Mouse (Mus musculus) megakaryocyte, embryonic 14.5 days (primary cell): Measurements from ENCODE around the gene Lrrn4cl. TPM values are rescaled to one million over a fixed set of nuclear protein-coding genes. Genes with fewer than 3 reads are reported as not detected.

Source experiments
- H3K27me3 ChIP-seq: replicated peaks from 2 replicates; pipeline ENCODE3; 2012; ENCODE audit warnings: inconsistent platforms
- H3K36me3 ChIP-seq: replicated peaks from 2 replicates; pipeline ENCODE3; 2012; ENCODE audit warnings: low read length, inconsistent platforms, mixed read lengths
- H3K4me1 ChIP-seq: 2 replicates; pipeline ENCODE4 v1.6.1; 2012; ENCODE audit warnings: inconsistent platforms
- H3K4me3 ChIP-seq: replicated peaks from 2 replicates; pipeline ENCODE3; 2012; ENCODE audit warnings: moderate library complexity, mild to moderate bottlenecking, inconsistent platforms
- H3K9me3 ChIP-seq: 2 replicates; pipeline ENCODE4 v1.6.1; 2012; ENCODE audit warnings: inconsistent platforms
- FLI1 ChIP-seq: IDR thresholded peaks from 2 replicates; pipeline ENCODE4 v1.6.1; 2012; ENCODE audit warnings: low read length, inconsistent platforms, mixed read lengths
- GATA1 ChIP-seq: IDR thresholded peaks from 3 replicates; pipeline ENCODE4 v1.6.1; 2012; ENCODE audit warnings: mixed read lengths, low read length, inconsistent platforms, borderline replicate concordance
- polyA plus RNA-seq: library from polyadenylated mRNA; stranded (reverse); fragments of >175 nt; gene quantifications from 2 replicates; pipeline ENCODE4 v1.2.3, GENCODE M21; 2012; ENCODE audit warnings: low replicate concordance; ENCODE audit not compliant: insufficient read depth

Lrrn4cl gene
- 0.23 TPM in 1 of 2 replicates, not detected in the other for polyA plus RNA-seq

DNA sequence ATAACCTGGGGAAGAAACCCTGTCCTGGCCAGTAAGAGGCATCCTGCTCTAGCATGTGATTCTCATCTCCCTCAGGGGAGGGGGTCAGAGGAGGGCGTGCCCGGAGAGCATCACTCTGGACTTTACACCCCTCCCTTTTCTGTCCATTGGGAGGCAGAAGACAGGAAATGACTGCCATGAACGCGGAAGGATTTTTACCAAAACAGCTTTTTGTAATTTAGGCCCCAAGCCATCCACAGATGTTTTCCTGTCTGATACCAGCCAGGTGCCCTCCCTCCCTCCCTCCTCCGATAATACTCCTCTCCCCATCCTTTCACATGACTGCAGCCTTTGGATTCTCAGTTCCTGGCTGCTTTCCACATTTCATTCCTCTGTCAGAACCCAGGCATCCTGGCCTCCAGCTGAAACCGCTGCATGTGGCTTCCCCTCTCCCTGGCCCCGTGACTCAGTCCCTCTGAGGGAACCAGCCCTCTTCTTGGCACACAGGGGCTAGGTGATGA, at the start of gene Lrrn4cl:
TSS of gene Lrrn4cl (plus strand) at position 367 of the 500 bp plus-strand sequence.
- Histone ChIP-seq H3K4me1 (peaks cover 19% of the 10 kb centered on the region), H3K36me3 (peaks cover 40% of the 10 kb centered on the region), H3K27me3 (peaks cover 2% of the 10 kb centered on the region), H3K9me3 (no peaks in the 10 kb centered on the region), H3K4me3 (no peak within 1 kb of the TSS)
- TF ChIP-seq FLI1 (no peak), GATA1 (no peak)

DNA sequence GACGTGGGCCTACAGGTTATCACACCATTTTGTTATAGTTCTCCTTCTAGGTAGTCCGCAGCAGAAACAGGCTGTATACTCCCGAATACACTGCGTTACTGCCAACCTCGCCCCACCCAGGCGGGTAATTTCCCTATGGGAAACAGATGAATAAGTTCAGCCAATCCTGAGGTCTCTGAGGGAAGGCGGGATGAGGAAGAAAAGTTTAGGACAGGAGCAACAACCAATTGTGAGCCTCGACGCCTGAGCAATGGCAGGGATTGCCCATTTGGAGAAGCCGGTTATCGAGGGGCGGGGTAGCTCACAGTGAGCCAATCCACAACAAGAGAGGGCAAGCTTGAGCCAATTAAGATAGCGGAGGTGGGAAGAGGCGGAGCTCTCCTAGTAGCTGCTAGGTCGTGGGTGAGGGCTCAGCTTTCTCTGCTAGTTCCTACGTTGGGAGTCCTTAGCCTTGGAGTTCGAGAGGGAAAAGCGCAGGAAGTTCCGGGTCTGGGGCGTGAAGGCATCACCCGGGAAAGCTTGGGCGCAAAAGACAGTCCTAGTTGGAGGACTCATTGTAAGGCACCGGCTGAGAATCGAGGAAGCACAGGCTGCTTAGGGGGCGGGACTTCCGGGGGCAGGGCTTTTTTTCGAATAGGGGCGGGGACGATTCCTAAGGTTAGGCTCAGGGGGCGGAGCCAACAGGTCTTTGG, 48.3 kb upstream of the Lrrn4cl start, which contains the start of gene Zbtb3:
TSS of gene Zbtb3 (plus strand) at position 426 of the 692 bp plus-strand sequence.
- peak within 1 kb of the TSS; percentile 95 for H3K4me3 ChIP-seq
- no peaks in the 10 kb centered on the region for H3K27me3 ChIP-seq
- TF ChIP-seq FLI1, result no peak
- no peak for TF ChIP-seq GATA1
- H3K4me1 ChIP-seq, result peaks cover 69% of the 10 kb centered on the region
- H3K36me3 ChIP-seq, result peaks cover 32% of the 10 kb centered on the region
- H3K9me3 ChIP-seq, result no peaks in the 10 kb centered on the region

DNA sequence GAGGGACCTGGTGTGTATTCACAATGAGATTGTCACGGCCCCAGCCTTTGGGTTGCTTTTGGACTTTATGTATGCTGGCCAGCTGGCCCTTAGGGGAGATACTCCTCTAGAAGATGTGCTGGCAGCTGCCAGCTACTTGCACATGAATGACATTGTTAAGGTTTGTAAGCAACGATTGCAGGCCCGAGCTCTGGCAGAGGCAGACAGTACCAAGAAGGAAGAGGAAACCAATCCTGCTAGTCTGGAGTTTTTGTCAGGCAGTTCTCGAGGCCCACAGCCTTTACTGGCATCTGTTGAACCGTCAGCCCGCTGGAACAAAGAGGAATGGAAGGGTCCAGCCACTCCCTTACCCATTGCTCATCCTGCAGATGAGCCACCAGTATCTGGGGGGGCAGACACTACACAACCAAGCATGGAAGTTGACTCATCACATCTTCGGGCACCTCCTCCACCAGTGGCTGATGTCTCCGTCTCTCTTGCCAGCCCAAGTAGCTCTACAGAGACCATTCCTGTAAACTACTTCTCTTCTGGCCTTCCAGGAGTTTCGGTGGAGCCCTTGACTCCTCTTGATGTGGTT, 47.3 kb upstream of the Lrrn4cl start:
- Histone ChIP-seq H3K4me1 (peaks cover 70% of the 10 kb centered on the region), H3K36me3 (peaks cover 42% of the 10 kb centered on the region), H3K27me3 (no peaks in the 10 kb centered on the region), H3K9me3 (no peaks in the 10 kb centered on the region), H3K4me3 (peak overlapping the region; percentile 95)
- no peak for TF ChIP-seq FLI1
- no peak for TF ChIP-seq GATA1

DNA sequence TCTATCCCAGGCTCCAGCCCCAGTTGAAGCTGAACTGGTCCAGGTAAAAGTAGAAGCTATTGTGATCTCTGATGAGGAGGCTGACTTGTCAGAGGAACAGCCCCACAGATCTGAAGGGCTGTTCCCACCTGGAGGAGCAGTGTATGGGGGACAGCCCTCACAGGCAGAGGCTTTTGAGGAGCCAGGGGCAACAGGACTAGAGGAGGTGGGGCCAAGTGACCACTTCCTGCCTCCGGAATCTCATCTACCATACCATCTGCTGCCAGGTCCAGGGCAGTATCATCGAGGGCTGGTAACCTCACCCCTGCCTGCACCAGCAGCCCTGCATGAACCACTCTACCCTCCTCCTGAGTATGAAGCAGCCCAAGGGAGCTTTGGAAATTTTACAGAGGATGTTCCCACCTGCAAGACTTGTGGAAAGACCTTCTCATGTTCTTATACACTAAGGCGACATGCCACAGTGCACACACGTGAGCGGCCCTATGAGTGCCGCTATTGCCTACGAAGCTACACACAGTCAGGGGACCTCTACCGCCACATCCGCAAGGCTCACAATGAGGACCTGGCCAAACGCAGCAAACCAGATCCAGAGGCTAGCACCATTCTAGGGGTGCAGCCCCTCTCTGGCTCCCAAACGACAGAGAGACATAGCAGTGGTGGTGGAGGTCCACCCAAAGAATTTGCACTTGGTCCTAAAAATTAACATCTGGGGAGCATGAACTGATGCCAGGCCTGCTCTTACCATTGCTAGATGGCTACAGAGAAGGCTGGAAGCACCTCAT, 46.5 kb upstream of the Lrrn4cl start:
- Histone ChIP-seq H3K4me3 (peak overlapping the region; percentile 95), H3K4me1 (peaks cover 70% of the 10 kb centered on the region), H3K36me3 (peaks cover 50% of the 10 kb centered on the region), H3K27me3 (no peaks in the 10 kb centered on the region), H3K9me3 (no peaks in the 10 kb centered on the region)
- TF ChIP-seq FLI1, result no peak
- no peak for TF ChIP-seq GATA1

DNA sequence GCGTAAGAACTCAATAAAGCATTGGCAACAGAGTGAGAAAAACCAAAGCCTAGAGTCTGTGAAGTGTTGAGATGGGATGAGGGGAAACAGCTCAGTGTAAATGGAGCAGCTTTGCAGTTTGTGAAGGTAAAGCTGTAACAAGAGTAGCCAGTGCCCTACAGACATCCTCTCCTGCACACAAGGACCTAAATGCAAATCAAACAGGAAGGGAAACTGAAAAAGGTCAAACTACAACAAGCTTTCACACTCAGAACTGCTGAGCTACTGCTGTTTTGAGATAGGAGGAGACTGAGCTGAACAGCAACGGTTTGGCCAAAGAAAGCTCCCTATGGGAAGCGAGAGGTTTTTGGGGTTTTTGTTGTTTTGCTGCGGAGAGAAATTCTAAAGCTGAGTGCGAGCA, 43.8 kb upstream of the Lrrn4cl start:
- peak overlapping the region; percentile 5 for H3K4me3 ChIP-seq
- no peaks in the 10 kb centered on the region for H3K9me3 ChIP-seq
- TF ChIP-seq GATA1 (no peak), FLI1 (no peak)
- H3K4me1 ChIP-seq, result peaks cover 57% of the 10 kb centered on the region
- H3K36me3 ChIP-seq, result peaks cover 74% of the 10 kb centered on the region
- H3K27me3 ChIP-seq, result no peaks in the 10 kb centered on the region

DNA sequence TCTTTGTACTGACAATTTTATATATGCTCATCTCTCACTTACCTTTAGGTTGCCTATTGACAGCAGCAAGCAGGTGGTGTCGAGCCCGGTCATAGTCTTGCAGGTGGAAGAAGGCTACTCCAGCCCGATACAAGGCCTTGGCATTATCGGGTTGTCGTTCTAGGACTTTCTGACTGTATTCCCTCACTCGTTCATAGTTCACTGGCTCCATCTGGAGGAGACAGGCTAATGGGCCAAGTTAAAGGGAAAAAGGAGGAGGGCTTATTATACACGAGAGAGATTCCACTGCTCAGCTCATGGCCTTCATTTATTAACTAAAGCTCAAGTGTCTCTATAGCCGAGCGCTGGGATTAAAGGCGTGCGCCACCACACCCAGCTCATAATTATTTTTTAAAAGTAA, 34.8 kb upstream of the Lrrn4cl start:
- Histone ChIP-seq H3K4me1 (peaks cover 40% of the 10 kb centered on the region), H3K36me3 (peaks cover 60% of the 10 kb centered on the region), H3K27me3 (no peaks in the 10 kb centered on the region), H3K4me3 (no peak overlapping the region), H3K9me3 (no peaks in the 10 kb centered on the region)
- no peak for TF ChIP-seq GATA1
- TF ChIP-seq FLI1, result no peak

DNA sequence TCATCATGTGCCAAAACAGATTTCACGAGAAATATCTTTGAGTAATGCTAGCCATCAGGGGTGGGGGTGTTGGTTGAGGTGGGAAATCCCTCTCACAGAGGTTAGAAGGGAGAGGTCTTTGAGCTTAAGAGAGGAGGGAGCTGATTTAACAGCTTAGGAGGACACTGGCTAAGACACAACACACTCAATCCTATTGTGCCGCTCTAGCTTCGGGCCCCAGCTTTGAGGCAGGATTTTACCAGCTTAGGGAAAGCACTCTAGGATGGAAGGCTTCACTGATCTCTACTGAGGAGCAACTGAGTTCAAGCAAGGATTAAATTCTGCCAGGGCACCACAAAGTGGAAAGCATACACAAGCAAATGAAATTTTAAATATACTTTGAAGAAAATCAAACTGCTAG, 33.6 kb upstream of the Lrrn4cl start:
- Histone ChIP-seq H3K9me3 (no peaks in the 10 kb centered on the region), H3K4me1 (peaks cover 42% of the 10 kb centered on the region), H3K27me3 (no peaks in the 10 kb centered on the region), H3K36me3 (peaks cover 53% of the 10 kb centered on the region), H3K4me3 (peak overlapping the region; percentile 56)
- TF ChIP-seq FLI1 (no peak), GATA1 (no peak)

DNA sequence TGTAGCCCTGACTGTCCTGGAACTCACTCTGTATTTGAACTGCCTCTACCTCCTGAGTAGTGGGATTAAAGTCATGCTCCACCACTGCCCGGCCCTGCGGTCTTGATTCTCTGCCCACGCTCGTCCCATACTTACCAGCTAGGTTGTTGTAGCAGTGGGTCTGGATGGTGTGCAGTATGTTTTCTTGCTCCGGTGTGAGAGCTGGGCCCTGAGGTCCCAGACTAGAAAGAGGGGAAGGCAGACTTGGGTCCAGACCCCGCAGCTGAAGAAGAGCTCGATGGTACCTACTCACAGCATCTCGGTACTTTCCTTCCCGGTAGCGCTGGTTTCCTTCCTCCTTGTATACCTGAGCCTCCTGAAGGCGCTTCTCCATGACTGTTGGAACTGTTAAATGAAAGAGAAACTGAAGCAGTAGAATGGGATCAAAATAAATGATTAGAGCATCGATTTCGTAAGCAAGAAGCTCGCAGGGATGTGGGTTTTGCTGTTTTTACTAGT, 32.2 kb upstream of the Lrrn4cl start:
- TF ChIP-seq FLI1 (no peak), GATA1 (no peak)
- Histone ChIP-seq H3K9me3 (no peaks in the 10 kb centered on the region), H3K27me3 (no peaks in the 10 kb centered on the region), H3K36me3 (peaks cover 51% of the 10 kb centered on the region), H3K4me3 (peak overlapping the region; percentile 94), H3K4me1 (peaks cover 55% of the 10 kb centered on the region)

DNA sequence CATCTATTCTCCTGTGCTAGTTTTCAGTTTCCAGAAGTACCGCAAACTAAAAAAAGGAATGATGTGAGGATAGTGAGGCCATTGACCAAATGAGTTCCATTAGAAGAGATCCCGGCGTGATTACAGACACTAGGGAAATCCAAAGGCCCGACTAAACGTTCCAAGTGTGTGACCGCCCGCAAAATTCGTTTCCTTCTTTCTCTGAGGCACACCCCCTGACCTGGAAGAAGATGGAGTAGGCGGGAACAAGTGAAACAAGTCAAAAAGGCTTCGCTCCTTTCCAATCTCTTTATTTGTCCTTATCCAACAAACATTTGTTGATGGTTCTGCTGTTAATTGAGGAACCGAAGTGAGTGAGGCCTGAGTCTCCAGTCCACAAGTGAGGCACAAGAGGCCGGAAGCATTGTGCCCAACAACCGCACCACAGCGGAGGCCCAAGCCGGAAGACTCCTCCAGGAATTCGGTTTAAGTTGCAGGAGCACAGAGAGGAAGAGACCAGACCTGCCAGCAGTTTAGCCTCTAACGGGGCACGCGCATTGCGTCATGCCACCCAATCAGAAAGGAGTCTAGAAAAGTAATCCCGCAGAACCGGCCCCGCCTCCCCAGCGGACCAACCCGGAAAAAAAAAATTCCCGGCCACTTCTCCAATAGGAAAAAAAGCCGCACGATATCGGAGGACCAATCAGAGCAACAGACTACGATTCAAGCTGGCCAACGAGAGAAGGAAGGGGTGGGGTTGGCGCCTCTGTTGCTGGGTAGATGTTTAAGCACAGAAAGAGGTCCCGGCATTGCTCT, 31.6 kb upstream of the Lrrn4cl start, which contains the start of gene Ttc9c:
TSS of gene Ttc9c (minus strand) at position 533 of the 795 bp plus-strand sequence.
- H3K4me1 ChIP-seq, result peaks cover 51% of the 10 kb centered on the region

More for the DNA sequence above, 31.6 kb upstream of the Lrrn4cl start, which contains the start of gene Ttc9c:
- Histone ChIP-seq H3K9me3 (no peaks in the 10 kb centered on the region), H3K4me3 (peak within 1 kb of the TSS; percentile 94), H3K27me3 (no peaks in the 10 kb centered on the region), H3K36me3 (peaks cover 51% of the 10 kb centered on the region)
- TF ChIP-seq GATA1 (no peak), FLI1 (no peak)
